Mouse (Mus musculus) kidney, postnatal 25 days (tissue): ENCODE results near the gene Afm.

Source experiments
- DNase-seq, 2 experiments: peaks; one replicate each; pipeline ENCODE4 v3.0.0; 2021; ENCODE audit warnings: mixed read lengths in 2 of 2

Afm gene

DNA sequence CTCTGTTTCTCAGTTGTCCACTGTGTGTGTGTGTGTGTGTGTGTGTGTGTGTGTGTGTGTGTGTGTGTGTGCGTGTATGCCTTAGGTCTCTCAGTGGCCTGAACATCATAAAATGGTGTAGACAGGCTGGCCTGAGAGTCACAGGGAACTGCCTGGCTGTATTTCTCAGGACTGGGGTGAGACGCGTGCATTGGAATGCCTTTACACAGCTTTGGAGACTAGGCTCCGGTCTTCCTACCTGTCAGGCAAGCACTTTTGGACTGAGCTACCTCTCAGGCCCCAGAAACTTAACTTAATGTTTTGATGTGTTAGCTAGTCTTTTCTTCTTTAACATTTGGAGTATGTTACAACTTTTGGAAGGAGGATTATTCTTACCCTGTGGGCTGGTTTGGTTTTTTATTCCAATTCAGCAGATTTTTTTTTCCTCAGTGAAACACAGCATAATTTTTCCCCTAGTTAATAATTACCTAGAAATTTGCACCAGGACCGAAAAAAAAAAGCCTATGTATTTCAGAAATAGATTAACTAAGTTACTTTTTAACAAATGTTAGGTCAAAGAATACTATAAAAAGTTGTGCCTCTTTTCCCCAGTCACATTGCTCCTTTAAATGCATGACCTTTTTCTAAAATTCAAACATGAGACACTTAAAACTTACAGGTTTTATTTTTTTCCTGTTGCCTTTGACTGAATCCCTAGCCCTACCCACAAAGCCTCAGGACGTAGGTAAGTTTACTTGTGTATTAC is at the start of gene Afm:
TSS of gene Afm (plus strand) at position 577 of the 745 bp plus-strand sequence.
- DNase-seq = peak; percentile 48 to 69

GRCm38 (mm10) chr5:90470836-90471235 is 47.9 kb upstream of the Afm start:
- no peak for DNase-seq

DNA sequence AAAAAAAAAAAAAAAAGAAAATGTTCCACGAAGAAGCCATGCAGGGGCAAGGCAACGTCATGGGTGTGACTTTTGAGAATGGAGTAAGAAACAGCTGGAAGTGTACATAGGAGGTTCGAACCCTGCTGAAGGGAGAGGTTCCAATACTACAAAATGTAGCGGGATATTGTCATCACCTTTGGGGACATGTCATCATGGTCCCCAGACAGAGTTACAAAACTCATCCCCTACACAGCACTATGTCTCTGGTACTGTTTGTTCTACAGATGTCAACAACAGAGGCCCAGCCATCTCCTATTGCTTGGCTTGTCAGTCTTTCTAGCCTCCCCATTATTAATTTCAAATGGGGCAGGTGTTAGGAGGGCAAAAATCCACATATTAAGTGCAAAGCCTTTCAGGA is 44.8 kb upstream of the Afm start:
- DNase-seq = no peak

DNA sequence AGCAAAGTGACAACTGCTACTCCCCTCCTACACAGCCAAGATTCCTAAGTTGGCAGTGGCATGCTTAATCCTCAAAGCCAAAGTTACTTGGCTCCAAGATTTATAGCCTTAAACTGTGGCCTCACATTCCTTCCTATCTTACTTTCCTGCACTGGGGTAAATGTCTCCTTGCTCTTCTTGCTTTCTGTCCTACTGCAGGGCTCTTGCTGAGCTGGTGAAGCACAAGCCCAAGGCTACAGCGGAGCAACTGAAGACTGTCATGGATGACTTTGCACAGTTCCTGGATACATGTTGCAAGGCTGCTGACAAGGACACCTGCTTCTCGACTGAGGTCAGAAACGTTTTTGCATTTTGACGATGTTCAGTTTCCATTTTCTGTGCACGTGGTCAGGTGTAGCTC is 44.4 kb upstream of the Afm start:
- DNase-seq = no peak

- no peak for DNase-seq
Measured at GRCm38 (mm10) chr5:90476741-90477140, 42.0 kb upstream of the Afm start.

- DNase-seq = no peak
Measured at GRCm38 (mm10) chr5:90477308-90478140, 41.2 kb upstream of the Afm start.

DNA sequence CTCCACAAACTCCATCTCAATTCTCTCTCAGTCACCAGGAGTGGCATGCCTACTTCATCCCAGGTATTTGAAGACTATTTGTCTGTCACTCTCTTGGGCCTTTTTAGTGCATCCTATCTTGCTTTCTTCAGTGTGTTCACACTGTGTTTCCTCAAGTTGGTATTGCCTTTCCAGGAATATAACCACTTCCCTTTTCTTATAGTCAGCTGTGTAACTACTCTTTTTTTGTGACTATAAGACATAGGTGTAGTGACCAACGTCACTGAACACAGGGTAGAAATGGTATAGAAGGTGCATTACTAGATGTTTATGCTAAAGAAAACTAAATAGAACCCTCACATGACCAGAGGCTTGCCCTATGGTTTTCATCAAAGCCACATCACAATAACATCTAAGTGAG is 39.8 kb upstream of the Afm start:
- DNase-seq = no peak

GRCm38 (mm10) chr5:90485597-90485996 is 33.1 kb upstream of the Afm start:
- DNase-seq = no peak

DNA sequence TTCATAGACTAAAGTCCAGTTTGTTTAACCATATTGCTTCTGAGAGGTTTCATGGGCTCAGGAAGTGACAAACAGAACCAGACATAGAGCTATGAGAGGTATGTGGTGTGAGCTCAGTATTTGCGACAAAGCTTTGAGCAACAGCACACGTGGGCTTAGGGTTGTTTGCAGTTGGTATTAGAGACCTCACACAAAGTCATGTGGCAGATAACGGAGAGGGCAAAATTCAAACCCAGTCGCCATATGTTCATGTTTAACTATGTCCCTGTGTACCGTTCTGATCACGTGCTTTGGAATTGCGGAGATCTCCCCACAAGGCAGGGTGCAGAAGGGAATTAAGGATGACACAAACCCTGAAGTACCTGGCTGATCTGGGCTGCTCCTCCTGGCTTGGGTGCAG is 30.4 kb upstream of the Afm start:
- DNase-seq = no peak

DNA sequence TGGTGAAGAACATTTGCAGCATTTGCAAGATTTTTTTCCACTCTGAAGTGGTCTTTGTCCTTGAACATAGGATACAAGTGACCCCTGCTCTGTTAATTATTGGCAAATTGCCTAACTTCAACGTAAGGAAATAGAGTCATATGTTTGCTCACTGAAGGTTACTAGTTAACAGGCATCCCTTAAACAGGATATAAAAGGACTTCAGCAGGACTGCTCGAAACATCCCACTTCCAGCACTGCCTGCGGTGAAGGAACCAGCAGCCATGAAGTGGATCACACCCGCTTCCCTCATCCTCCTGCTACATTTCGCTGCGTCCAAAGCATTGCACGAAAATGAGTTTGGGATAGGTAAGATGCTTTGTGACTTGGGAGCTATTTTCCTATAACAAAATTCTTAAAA is 28.2 kb upstream of the Afm start, which contains the start of gene Afp:
TSS of gene Afp (plus strand) at position 220 of the 400 bp plus-strand sequence.
- DNase-seq = no peak

- DNase-seq = peak in 1 of 2 experiments; percentile 46
Measured at GRCm38 (mm10) chr5:90492440-90492839, 26.3 kb upstream of the Afm start.

GRCm38 (mm10) chr5:90494308-90494707 is 24.4 kb upstream of the Afm start:
- no peak for DNase-seq

DNA sequence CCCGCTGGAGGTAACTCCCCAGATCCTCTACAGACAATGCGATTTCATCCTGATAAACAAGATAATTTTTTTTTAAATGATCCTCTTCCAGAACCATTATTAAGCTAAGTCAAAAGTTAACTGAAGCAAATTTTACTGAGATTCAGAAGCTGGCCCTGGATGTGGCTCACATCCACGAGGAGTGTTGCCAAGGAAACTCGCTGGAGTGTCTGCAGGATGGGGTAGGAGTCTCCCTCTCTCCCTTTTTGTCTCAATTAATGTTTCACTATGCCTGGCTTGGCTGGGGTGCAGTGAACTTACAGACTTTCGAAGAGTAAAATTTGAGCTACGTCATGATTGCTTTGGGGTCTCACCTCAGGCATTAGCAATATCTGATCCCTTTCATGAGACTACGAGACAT is 19.2 kb upstream of the Afm start:
- DNase-seq = no peak

GRCm38 (mm10) chr5:90500714-90501113 is 18.0 kb upstream of the Afm start:
- peak; percentile 78 to 83 for DNase-seq

- DNase-seq = no peak
Measured at GRCm38 (mm10) chr5:90501752-90502151, 17.0 kb upstream of the Afm start.

DNA sequence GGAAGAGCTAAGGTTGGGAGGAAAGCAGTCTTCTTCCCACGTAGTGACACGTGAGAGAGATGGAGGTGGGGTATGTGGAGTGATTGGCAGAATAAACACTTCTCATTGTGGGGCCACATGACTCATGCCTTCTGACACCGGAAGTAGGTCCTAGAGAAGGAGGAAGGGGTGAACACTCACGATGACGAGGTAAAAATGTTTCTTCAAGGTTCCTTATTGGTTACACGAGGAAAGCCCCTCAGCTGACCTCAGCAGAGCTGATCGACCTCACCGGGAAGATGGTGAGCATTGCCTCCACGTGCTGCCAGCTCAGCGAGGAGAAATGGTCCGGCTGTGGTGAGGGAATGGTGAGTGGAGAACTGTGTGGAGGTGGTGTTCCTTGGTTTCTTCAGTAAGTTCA is 14.0 kb upstream of the Afm start:
- DNase-seq = no peak

- DNase-seq = no peak
Measured at GRCm38 (mm10) chr5:90506507-90506906, 12.2 kb upstream of the Afm start.

DNA sequence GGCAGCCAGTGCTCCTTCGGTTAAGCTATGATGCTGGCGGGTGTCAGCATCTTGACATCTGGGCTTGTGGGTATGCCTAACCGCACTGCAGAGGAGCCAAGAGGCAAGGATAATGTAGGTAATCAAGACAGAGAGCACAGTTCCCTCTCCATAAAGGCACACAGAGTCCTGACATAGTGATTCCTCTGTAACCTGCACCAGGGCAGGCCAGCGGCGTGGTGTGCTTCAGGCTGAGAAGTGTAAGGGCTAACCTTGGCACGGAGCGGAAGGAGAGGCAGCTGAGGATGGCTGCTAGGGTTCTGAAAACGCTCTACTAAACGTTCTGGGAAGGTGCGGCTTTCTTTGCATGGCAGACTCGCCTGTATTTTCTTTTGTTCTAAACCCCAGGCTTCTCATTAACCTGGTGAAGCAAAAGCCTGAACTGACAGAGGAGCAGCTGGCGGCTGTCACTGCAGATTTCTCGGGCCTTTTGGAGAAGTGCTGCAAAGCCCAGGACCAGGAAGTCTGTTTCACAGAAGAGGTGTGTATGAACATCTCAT is 11.3 kb upstream of the Afm start:
- no peak for DNase-seq

- no peak for DNase-seq
Measured at GRCm38 (mm10) chr5:90509828-90510592, 8.7 kb upstream of the Afm start.

- peak; percentile 45 to 76 for DNase-seq
Measured at GRCm38 (mm10) chr5:90512288-90512955, 6.3 kb upstream of the Afm start.

DNA sequence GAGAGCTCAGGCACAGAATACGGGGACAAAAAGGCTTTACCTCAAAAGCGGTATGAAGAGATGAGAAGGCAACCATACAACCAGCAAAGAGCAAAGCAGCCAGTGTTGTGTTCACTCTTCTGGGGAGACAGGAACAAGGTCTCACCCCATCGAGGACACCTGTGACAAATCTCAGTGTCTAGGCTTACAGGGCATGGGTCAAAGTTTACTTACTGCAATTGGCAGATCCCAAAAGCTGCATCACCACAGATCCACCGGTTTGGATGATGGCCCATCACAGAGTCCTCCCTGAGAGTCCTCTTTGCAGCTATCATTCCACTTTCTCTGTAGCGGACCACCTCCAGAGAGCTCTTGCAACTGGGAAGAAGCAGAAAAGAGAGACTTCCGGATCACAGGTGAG is 3.2 kb upstream of the Afm start:
- DNase-seq = no peak

DNA sequence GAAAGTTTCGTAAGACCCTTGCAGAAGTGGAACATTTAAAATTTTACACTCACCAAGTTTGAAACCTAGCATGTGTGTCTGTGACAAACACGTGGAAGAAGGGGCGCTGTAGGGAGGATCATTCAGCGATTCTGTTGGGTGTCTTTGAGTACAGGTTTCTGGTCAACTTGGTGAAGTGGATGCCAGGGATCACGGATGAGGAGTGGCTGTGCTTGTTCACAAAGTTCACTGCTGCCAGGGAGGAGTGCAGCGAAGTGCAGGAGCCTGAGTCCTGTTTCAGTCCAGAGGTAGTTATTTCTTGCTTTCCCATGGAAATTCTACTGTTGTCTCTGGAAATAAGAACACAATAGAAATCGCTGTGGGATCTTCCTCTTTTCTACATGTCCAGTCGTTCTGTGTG is 32.5 kb downstream of the Afm start:
- DNase-seq = no peak

DNA sequence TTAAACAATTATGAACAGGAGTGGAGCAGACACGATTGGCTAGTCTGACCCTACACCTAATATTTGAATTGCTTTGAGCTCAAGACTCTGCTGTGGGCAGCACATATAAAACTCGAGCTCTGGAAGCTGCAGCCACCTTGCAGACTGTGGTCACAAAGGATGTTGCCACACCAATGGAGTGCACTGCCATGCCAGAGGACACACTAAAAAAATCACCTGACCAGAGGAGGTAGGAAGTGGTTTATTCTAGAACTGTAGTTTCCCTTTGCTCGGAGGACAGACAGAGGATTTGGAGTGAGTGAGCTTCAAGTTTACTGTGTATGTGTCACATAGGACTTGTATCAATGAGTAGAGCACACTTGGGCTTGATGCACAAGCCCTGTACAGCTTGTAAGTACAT is 37.3 kb downstream of the Afm start:
- no peak for DNase-seq
